Mouse (Mus musculus) liver, embryonic 15.5 days (tissue): ENCODE data around the gene Foxq1. TPM values are rescaled to one million over a fixed set of nuclear protein-coding genes. Genes with fewer than 3 reads are reported as not detected.
A peak's percentile ranks its signal among the peaks of the same experiment; 100 is the strongest.

Experiments
- ATAC-seq: fragments of 200-750 bp; cut with Nextera tagmentation; 2 replicates; pipeline ENCODE4 v1.8.0; 2017; ENCODE audit warnings: moderate number of reproducible peaks, mild to moderate bottlenecking, moderate library complexity; ENCODE audit not compliant: insufficient read depth
- H3K27ac ChIP-seq: fragments of 300-500 bp; sonication (generic); replicated peaks from 2 replicates; pipeline ENCODE4 v1.5.1; 2015; ENCODE audit warnings: mild to moderate bottlenecking, inconsistent platforms
- H3K27me3 ChIP-seq: fragments of 300-500 bp; sonication (generic); 2 replicates; pipeline ENCODE4 v1.6.1; 2015; ENCODE audit warnings: mild to moderate bottlenecking, inconsistent platforms
- H3K36me3 ChIP-seq: fragments of 300-500 bp; sonication (generic); replicated peaks from 2 replicates; pipeline ENCODE4 v1.6.1; 2015; ENCODE audit warnings: moderate library complexity, mild to moderate bottlenecking, inconsistent platforms
- H3K4me1 ChIP-seq: fragments of 300-500 bp; sonication (generic); replicated peaks from 2 replicates; pipeline ENCODE4 v1.6.1; 2015; ENCODE audit warnings: inconsistent platforms
- H3K4me2 ChIP-seq: fragments of 300-500 bp; sonication (generic); 2 replicates; pipeline ENCODE4 v1.6.1; 2015; ENCODE audit warnings: moderate library complexity, mild to moderate bottlenecking, inconsistent platforms
- H3K4me3 ChIP-seq: fragments of 300-500 bp; sonication (generic); replicated peaks from 2 replicates; pipeline ENCODE4 v1.5.1; 2015; ENCODE audit warnings: mild to moderate bottlenecking, inconsistent platforms
- H3K9ac ChIP-seq: fragments of 300-500 bp; sonication (generic); 2 replicates; pipeline ENCODE4 v1.6.1; 2015; ENCODE audit warnings: moderate library complexity, mild to moderate bottlenecking, inconsistent platforms
- H3K9me3 ChIP-seq: fragments of 300-500 bp; sonication (generic); replicated peaks from 2 replicates; pipeline ENCODE4 v1.6.1; 2016; ENCODE audit warnings: inconsistent platforms
- WGBS: fragments of 180-500 bp; shearing (Covaris S2); methylation state at CpG from one replicate; pipeline ENCODE4 v1.1.7; 2015; ENCODE audit warnings: mixed read lengths; ENCODE audit not compliant: insufficient replicate concordance; 5-methylcytosine and 5-hydroxymethylcytosine counted together
- polyA plus RNA-seq: library from polyadenylated mRNA; unstranded; fragments of >200 nt; fragmentation: Nextera tagmentation; extraction: Ambion mirVana; gene quantifications from 2 replicates; pipeline ENCODE4 v1.2.1, GENCODE M21; 2015

The Foxq1 gene
- polyA plus RNA-seq, 1 experiment from 2014 or later = 1.0 TPM

DNA sequence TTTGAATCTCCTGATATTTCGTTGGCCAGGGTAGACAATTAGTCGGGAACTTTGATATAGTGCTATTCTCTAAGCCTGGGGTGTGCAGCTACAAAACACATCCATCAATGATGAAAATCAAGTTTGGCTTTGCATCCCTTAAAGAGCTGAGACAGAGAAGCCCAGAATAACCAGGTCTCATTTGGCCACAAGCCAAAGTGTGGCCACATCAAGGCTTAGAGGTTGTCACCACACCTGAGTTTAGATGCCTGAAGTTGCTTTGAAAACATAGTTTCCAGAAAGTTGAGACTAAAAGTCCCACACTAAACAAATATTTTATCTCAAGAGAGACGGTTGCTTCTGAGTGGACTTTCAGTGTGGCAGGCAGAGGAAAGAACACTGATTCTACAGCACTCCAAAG lies 8.7 kb upstream of the Foxq1 start:
- Histone ChIP-seq H3K36me3 (no peaks in the 10 kb centered on the region), H3K4me3 (no peak overlapping the region), H3K4me2 (no peak overlapping the region), H3K4me1 (0 out of 2 replicates have a peak, but pooled peaks cover 3% of the 10 kb centered on the region), H3K9ac (no peak overlapping the region), H3K27me3 (no peaks in the 10 kb centered on the region), H3K9me3 (no peaks in the 10 kb centered on the region), H3K27ac (peak overlapping the region; percentile 38)
- ATAC-seq = 0 out of 2 replicates have a peak, but pooled peaks have one; percentile 11
- whole genome bisulfite sequencing = 56% methylated on average over 3 of the region's 3 CpGs

DNA sequence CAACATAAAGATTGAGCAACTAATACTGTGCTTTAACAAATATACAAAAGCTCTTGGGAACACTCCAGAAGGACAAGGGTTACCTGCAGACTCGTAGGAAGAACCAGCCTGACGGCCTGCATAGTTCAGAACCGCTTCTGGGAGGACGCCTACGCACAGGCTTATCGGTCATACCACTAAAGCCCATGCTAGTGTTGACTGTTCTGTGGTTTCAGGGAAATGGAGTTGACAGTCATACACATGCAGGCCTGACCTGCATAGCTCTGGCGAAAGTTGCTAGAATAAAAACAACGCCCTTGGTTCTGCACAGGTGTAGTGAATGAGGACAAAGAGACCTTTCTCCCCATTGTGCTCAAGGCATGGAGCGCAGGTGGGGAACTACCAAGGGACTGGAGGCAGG lies 8.3 kb upstream of the Foxq1 start:
- Histone ChIP-seq H3K27me3 (no peaks in the 10 kb centered on the region), H3K9ac (no peak overlapping the region), H3K27ac (peak overlapping the region; percentile 61), H3K36me3 (no peaks in the 10 kb centered on the region), H3K4me1 (0 out of 2 replicates have a peak, but pooled peaks cover 3% of the 10 kb centered on the region), H3K9me3 (no peaks in the 10 kb centered on the region), H3K4me3 (no peak overlapping the region), H3K4me2 (no peak overlapping the region)
- WGBS = 59% methylated on average over 9 of the region's 9 CpGs
- ATAC-seq = peak; percentile 91

DNA sequence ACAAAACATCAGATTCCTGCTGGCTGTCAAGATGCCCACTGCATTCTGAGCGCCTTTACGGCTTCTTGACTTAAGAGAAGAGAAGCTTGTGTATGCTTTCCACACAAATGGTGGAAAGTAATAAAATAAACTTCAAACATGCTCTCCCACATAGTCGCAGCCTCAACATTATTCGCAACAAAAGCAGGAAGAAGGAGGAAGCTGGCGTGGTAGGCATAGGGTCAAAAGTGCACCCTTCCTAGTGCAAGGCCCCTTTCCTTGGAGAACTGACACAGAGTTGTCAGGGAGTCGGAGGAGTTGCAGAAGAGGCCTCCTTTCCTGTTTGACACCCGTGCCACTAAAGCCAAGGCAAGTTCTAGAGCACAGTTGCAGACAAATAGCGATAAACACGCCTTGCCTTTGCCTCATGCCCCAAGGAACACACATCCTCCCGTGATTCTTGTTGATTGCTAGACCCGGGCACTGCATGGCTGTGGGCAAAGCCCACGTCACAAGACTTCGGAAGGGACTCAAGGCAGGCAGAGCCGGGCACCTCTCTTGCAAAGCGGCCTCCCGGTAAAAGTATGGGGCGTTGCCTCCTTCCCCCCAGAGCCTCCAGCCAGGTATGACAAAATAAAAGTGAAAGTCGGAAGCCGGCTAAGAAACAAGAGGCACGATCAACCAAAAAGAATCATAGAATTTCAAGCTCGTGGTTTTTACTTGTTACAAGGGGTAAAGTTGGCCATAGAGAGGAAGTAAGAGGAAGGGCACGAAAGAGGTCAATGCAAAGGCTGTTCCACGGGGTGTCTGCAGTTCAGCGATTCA lies 1.2 kb downstream of the Foxq1 start:
- WGBS = 5% methylated on average over 24 of the region's 24 CpGs
- ATAC-seq = no peak
- no peak overlapping the region for H3K9ac ChIP-seq
- peak overlapping the region; percentile 55 for H3K4me3 ChIP-seq
- H3K4me2 ChIP-seq = peak overlapping the region; percentile 71
- H3K27ac ChIP-seq = no peak overlapping the region
- H3K4me1 ChIP-seq = peaks cover 4% of the 10 kb centered on the region; the same call in 1 of the 2 replicates
- no peaks in the 10 kb centered on the region for H3K36me3 ChIP-seq
- H3K27me3 ChIP-seq = peaks cover 77% of the 10 kb centered on the region
- no peaks in the 10 kb centered on the region for H3K9me3 ChIP-seq

DNA sequence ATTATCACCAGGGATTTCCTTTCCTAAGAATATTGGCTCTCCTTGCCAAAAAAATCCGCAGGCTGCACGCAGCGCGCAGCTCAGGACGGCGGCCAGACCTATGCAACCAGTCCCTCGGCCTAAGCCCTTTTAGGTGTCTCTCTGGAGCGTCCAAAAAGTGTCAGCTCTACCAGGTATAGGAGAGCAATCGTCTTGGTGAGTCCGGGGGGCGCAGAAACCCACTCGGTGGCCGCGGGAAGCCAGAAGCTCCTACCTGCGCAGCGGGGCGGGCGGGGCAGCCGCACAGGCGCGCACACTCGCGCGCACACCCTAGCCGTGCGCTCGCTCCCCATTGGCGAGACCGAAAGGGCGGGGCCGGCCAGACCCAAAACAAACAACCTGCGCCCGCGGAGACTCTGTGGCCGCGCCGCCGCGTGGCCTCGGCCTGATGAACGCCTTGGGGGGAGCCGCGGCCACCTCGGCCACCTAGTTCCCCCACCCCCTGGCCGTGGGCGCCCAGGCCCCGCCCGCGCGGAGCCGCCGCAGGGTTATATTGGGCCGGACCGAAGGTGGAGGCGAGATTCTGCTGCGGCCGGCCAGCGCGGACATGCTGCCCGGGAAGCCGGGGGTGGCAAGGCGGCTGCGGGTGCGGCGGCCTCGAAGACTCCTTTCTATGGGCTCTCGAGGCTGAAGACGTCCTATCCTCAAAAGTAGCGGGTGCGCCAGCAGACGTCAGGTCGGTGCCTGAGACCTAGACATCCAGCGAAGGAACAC lies 2.0 kb downstream of the Foxq1 start:
- no peaks in the 10 kb centered on the region for H3K9me3 ChIP-seq
- H3K9ac ChIP-seq = no peak overlapping the region
- no peak overlapping the region for H3K27ac ChIP-seq
- ATAC-seq = peak; percentile 75
- no peaks in the 10 kb centered on the region for H3K36me3 ChIP-seq
- H3K4me1 ChIP-seq = peaks cover 4% of the 10 kb centered on the region; the same call in 1 of the 2 replicates
- peaks cover 85% of the 10 kb centered on the region for H3K27me3 ChIP-seq
- under 1% methylated on average over 73 of the region's 73 CpGs for WGBS
- H3K4me2 ChIP-seq = peak overlapping the region; percentile 71
- peak overlapping the region; percentile 55 for H3K4me3 ChIP-seq

DNA sequence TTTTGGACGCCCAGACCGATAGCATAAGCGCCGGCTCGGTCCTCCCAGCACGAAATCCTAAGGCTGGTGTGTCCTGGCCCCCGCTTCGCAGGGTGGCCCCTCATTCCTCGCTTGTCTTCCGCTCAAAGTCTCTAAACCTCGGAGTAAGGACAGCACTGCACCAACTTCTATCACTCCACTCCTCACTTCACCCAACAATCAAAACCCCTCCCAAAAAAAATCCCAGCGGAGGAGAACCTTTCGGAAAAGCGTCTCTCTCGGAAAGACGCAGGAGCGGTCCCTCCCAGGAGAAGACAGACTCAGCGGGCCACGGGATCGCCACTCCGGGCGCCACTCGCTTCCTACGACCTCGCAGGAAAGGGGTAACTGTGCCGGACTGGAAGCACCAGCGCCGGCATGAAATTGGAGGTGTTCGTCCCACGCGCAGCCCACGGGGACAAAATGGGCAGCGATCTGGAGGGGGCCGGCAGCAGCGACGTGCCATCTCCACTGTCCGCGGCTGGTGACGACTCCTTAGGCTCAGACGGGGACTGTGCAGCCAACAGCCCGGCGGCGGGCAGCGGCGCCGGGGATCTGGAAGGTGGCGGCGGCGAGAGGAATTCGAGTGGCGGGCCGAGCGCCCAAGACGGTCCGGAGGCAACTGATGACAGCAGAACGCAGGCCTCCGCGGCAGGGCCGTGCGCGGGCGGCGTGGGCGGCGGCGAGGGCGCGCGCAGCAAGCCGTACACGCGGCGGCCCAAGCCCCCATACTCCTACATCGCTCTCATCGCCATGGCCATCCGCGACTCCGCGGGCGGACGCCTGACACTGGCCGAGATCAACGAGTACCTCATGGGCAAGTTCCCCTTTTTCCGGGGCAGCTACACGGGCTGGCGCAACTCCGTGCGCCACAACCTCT lies 2.8 kb downstream of the Foxq1 start, which contains the start of gene A530084C06Rik:
Gene A530084C06Rik, minus strand, starts transcription at position 813 of the 898 bp plus-strand sequence.
- Histone ChIP-seq H3K4me1 (peaks cover 4% of the 10 kb centered on the region; the same call in 1 of the 2 replicates), H3K27me3 (peaks cover 86% of the 10 kb centered on the region), H3K9me3 (no peaks in the 10 kb centered on the region), H3K4me2 (peak within 1 kb of the TSS; percentile 71), H3K27ac (no peak within 1 kb of the TSS), H3K4me3 (peak within 1 kb of the TSS; percentile 55), H3K36me3 (no peaks in the 10 kb centered on the region), H3K9ac (peak within 1 kb of the TSS; percentile 37)
- under 1% methylated on average over 87 of the region's 88 CpGs for WGBS
- ATAC-seq = peak; percentile 19; the same call in 1 of the 2 replicates

DNA sequence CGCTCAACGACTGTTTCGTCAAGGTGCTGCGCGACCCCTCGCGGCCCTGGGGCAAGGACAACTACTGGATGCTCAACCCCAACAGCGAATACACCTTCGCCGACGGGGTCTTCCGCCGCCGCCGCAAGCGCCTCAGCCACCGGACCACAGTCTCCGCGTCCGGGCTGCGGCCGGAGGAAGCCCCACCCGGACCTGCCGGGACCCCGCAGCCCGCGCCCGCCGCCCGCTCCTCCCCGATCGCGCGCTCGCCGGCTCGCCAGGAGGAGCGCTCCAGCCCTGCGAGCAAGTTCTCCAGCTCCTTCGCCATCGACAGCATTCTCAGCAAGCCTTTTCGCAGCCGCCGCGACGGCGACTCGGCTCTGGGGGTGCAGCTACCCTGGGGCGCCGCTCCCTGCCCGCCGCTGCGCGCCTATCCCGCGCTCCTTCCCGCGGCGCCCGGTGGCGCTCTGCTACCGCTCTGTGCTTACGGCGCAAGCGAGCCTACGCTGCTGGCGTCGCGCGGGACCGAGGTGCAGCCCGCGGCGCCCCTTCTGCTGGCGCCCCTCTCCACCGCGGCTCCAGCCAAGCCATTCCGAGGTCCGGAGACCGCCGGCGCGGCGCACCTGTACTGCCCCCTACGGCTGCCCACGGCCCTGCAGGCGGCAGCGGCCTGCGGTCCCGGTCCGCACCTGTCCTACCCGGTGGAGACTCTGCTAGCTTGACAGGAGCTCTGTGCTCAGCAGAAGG lies 3.6 kb downstream of the Foxq1 start:
- Histone ChIP-seq H3K36me3 (no peaks in the 10 kb centered on the region), H3K9ac (no peak overlapping the region), H3K27me3 (peaks cover 87% of the 10 kb centered on the region), H3K4me1 (peaks cover 4% of the 10 kb centered on the region; the same call in 1 of the 2 replicates), H3K4me3 (peak overlapping the region; percentile 55), H3K9me3 (no peaks in the 10 kb centered on the region), H3K4me2 (peak overlapping the region; percentile 71), H3K27ac (no peak overlapping the region)
- no peak for ATAC-seq
- WGBS = under 1% methylated on average over 91 of the region's 92 CpGs

DNA sequence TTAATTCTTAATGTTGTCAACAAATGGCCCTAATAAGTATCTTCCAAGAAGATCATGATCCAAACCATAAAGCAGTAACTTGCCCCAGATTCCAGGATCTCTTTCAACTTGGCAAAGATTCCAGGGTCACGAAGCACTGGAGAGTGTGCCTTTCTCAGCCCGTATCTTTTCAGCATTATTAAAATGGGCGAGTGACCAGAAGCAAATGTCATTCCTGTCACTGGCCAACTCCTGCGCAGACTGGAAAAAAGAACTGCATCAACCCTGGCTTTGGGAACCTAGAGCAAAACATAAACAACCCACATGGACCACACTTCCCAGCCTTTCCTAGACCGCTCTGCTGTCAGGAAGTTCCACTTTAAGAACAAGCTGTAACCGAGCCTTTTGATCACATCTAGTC lies 8.5 kb downstream of the Foxq1 start:
- H3K27me3 ChIP-seq = peaks cover 45% of the 10 kb centered on the region
- H3K9ac ChIP-seq = no peak overlapping the region
- H3K4me1 ChIP-seq = 0 out of 2 replicates have a peak, but pooled peaks cover 4% of the 10 kb centered on the region
- H3K27ac ChIP-seq = no peak overlapping the region
- no peak overlapping the region for H3K4me2 ChIP-seq
- no peaks in the 10 kb centered on the region for H3K9me3 ChIP-seq
- no peak overlapping the region for H3K4me3 ChIP-seq
- 38% methylated on average over 6 of the region's 6 CpGs for WGBS
- no peaks in the 10 kb centered on the region for H3K36me3 ChIP-seq
- no peak for ATAC-seq

DNA sequence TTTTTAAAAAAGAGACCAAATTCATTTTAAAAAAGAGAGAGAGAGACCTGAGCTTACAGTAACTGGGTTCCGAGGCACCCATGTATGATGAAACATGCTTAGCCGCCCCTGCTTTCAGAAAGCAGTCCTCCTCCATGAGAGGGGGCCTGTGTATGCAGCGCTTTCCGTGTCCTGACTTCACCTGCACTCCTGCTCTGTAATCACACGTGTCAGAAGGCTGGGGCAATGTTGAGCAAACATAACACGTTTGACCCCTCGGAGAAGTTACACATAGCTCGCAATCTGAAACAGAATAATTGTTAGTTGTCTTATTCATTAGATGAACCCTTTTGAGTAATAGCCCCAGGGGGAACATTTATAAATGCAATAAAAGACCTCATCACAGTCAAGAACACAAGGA lies 11.2 kb downstream of the Foxq1 start:
- Histone ChIP-seq H3K9ac (no peak overlapping the region), H3K36me3 (no peaks in the 10 kb centered on the region), H3K4me1 (no peaks in the 10 kb centered on the region), H3K27me3 (peaks cover 18% of the 10 kb centered on the region), H3K4me3 (no peak overlapping the region), H3K27ac (no peak overlapping the region), H3K4me2 (no peak overlapping the region), H3K9me3 (no peaks in the 10 kb centered on the region)
- 50% methylated on average over 8 of the region's 8 CpGs for WGBS
- no peak for ATAC-seq

DNA sequence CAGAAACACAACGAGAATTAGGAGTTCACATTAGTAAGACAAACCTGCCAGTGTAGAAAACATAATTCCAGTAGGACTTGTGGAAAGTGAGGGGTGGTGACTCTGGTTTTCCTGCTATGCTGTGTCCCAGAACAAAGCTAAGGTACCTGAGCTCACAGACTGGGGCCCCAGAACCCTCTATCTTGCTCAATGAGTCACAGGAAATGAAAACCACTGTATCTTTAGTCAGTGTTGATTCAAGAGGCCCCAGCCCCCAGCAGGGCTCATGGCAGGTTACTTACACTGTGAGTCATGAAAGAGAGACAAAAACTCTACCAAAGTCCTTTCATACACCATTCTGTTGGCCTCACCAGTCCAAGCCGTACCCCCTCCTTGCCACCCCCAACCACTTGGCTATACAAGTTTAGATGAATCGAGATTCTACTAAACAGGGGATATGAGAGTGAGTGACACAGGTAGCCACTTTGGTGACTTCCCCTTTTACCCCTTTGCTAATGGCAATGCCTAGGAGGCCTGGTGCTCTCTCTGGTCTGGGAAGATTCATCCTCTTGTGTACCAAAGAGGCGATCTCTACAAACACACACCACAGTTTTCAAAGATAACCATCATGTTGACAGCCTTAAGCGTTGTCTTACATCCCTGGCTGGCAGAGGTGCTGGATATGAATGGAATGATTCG lies 11.8 kb downstream of the Foxq1 start:
- no peak overlapping the region for H3K4me2 ChIP-seq
- 56% methylated on average over 6 of the region's 6 CpGs for WGBS
- no peaks in the 10 kb centered on the region for H3K9me3 ChIP-seq
- ATAC-seq = no peak
- no peaks in the 10 kb centered on the region for H3K36me3 ChIP-seq
- no peaks in the 10 kb centered on the region for H3K4me1 ChIP-seq
- H3K9ac ChIP-seq = no peak overlapping the region
- H3K4me3 ChIP-seq = no peak overlapping the region
- H3K27ac ChIP-seq = no peak overlapping the region
- H3K27me3 ChIP-seq = peaks cover 12% of the 10 kb centered on the region
